Mouse (Mus musculus) lung, adult 2 months (tissue): ENCODE measurements around the gene Trim47. TPM values are rescaled to one million over a fixed set of nuclear protein-coding genes. Genes with fewer than 3 reads are reported as not detected.

Experiments
- DNase-seq: peaks from one replicate; pipeline ENCODE4 v3.0.0; 2022
- H3K4me1 ChIP-seq: fragments of 200-500 bp; 2 replicates; pipeline ENCODE4 v1.6.1; 2011; ENCODE audit warnings: low read length; ENCODE audit not compliant: control insufficient read depth, insufficient read depth
- H3K4me3 ChIP-seq: fragments of 200-500 bp; replicated peaks from 2 replicates; pipeline ENCODE3; 2011; ENCODE audit warnings: low read depth, mild to moderate bottlenecking, control low read depth, low read length; ENCODE audit errors: extremely low read depth
- CTCF ChIP-seq: fragments of 200-500 bp; IDR thresholded peaks from 2 replicates; pipeline ENCODE4 v1.5.1; 2011; ENCODE audit warnings: mild to moderate bottlenecking, low read length, control low read depth; ENCODE audit not compliant: insufficient read depth
- POLR2A ChIP-seq: fragments of 200-500 bp; IDR thresholded peaks from 2 replicates; pipeline ENCODE4 v1.6.1; 2011; ENCODE audit warnings: low read depth, mild to moderate bottlenecking, control low read depth, low read length, borderline replicate concordance; ENCODE audit errors: extremely low read depth
- WGBS: fragments of 180-500 bp; shearing (Covaris S2); methylation state at CpG from one replicate; pipeline ENCODE4 v1.1.7; 2018; 5-methylcytosine and 5-hydroxymethylcytosine counted together
- polyA plus RNA-seq: library from polyadenylated mRNA; depleted of rRNA; stranded (reverse); fragments of >200 nt; gene quantifications from 2 replicates; pipeline ENCODE4 v1.2.3, GENCODE M21; 2012

Gene Trim47
- polyA plus RNA-seq, 1 experiment: 44.6 TPM

DNA sequence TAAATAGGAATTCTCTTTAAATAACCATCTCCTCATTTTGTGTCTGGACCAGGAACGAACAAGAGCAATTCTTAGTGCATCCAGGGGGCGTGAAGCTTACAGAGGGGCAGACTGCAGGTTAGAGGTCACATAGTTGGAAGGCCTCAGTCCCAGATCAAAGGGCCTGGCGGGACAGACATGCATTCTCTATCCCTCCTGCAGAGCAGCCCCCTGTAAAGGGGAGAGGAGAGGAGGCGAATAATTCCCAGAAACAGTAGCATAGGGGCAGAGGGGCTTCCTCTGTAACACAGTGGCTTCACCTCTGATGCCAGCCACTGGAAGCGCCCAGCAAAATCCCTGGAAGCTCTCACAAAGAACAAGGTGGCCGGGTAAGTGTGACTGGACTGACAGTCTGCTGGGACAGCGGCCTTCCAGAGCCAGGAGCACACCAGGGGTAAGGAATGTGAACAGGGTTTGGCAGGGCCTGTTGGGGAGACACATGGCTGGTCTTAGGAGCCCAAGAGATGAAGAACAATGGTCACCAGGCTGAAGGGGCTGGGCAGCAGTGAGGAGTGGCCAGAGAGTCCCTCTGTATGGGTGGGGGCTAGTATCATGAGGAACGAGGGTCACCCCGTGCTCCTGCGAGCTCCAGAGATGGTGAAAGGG is 48.2 kb downstream of the Trim47 start:
- 62% methylated on average over 10 of the region's 10 CpGs for WGBS
- Histone ChIP-seq H3K4me1 (peaks cover 3% of the 10 kb centered on the region; the same call in 1 of the 2 replicates), H3K4me3 (no peak overlapping the region)
- no peak for DNase-seq
- TF ChIP-seq CTCF (no peak), POLR2A (no peak)

GRCm38 (mm10) chr11:116078221-116078620 is 48.8 kb downstream of the Trim47 start:
- DNase-seq: peak; percentile 61
- 13% methylated on average over 16 of the region's 16 CpGs for WGBS
- peak; percentile 20; the same call in 1 of the 2 replicates for TF ChIP-seq POLR2A
- no peak for TF ChIP-seq CTCF
- Histone ChIP-seq H3K4me3 (peak overlapping the region; percentile 49), H3K4me1 (peaks cover 3% of the 10 kb centered on the region; the same call in 1 of the 2 replicates)

DNA sequence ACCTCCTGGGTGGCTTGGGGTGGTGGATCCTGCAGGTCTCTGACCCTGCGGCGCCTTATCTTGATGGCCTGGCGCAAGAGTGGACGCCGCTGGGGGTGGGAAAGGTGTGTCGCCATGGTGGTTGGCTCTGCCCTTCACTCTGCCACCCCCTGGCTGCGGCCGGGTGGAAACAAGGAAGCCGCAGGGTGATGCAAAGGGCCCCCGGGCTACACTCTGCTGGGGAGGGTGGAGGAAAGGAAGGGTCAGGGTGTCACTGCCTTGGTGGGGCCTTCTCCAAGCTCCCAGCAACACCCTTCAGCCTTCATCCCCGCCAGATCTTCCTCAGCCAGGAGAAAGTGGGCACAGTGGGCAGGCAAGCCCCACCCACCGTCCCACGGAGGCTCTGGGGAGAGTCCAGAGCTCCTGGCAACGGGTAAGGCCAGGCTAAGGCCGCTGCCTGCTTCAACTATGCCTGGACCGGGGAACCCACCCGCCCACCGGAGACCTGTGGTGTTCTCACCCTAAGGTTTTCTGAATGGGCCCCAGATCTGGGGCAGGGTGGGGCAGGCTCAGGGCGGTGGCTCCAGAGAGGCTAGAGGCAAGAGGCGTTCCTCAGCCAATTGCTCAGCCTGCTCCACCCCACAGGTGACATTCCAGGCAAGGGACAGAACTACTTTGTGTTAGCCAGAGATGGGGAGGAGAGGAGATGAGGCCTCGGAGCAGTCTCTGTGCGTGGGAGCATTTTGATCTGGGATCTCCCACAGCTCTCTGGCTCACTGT is 49.4 kb downstream of the Trim47 start, which contains the start of gene Unc13d:
Gene Unc13d, minus strand, starts transcription at position 516 of the 759 bp plus-strand sequence.
- DNase-seq: peak; percentile 73
- TF ChIP-seq CTCF (no peak), POLR2A (peak; percentile 32; the same call in 1 of the 2 replicates)

GRCm38 (mm10) chr11:116076836-116077235 is 50.2 kb downstream of the Trim47 start:
- peak overlapping the region; percentile 49 for H3K4me3 ChIP-seq
- WGBS: 57% methylated on average over 7 of the region's 7 CpGs

More for the DNA sequence above, 49.4 kb downstream of the Trim47 start, which contains the start of gene Unc13d:
- Histone ChIP-seq H3K4me3 (peak within 1 kb of the TSS; percentile 49), H3K4me1 (peaks cover 3% of the 10 kb centered on the region; the same call in 1 of the 2 replicates)
- 44% methylated on average over 22 of the region's 22 CpGs for WGBS

DNA sequence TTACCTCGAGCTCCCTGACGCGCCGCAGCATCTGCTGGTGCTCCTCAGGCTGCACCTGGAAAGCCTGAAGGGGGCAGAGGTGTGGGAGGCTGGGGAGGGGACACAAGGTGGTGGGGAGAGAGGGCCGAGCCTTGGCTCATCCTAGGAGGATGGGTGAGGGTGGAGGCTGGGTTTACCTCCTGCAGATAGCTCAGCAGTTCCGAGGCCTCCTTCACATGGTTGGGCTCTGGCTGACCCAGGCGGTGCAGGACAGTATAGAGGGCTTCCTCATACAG is 50.8 kb downstream of the Trim47 start:
- TF ChIP-seq CTCF: no peak
- Histone ChIP-seq H3K4me3 (no peak overlapping the region), H3K4me1 (peaks cover 3% of the 10 kb centered on the region; the same call in 1 of the 2 replicates)
- WGBS: 75% methylated on average over 7 of the region's 7 CpGs
- no peak for DNase-seq

More at GRCm38 (mm10) chr11:116076836-116077235, 50.2 kb downstream of the Trim47 start:
- H3K4me1 ChIP-seq: peaks cover 3% of the 10 kb centered on the region; the same call in 1 of the 2 replicates
- no peak for TF ChIP-seq POLR2A
- no peak for DNase-seq

GRCm38 (mm10) chr11:116075539-116076265 is 51.3 kb downstream of the Trim47 start:
- H3K4me3 ChIP-seq: no peak overlapping the region
- peaks cover 3% of the 10 kb centered on the region; the same call in 1 of the 2 replicates for H3K4me1 ChIP-seq
- no peak for DNase-seq
- no peak for TF ChIP-seq CTCF
- TF ChIP-seq POLR2A: no peak
- WGBS: 58% methylated on average over 20 of the region's 20 CpGs

DNA sequence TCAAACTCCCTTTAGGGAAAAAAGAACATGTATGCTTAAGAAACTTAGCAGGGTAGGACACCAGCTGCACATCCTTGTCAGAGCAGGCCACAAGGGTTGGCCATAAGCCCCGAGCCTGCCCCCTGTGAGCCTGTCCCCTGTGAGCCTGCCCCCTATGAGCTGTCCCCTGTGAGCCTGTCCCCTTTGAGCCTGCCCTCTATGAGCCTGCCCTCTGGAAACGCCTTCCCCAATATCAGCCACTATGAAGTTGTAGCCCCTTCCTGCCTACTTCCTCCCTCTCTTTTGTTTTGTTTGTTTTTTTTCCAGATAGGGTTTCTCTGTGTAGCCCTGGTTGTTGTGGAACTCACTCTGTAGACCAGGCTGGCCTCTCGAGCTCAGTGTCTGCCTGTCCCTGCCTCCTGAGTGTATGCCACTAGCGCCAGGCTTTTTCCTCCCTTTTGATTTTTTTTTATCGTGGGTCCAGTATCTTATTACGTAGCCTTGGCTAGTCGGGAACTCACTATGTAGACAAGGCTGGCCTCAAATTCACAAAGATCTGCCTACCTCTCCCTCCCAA is 52.5 kb downstream of the Trim47 start:
- WGBS: 50% methylated on average over 7 of the region's 7 CpGs
- no peak overlapping the region for H3K4me3 ChIP-seq
- no peak for DNase-seq
- peaks cover 3% of the 10 kb centered on the region; the same call in 1 of the 2 replicates for H3K4me1 ChIP-seq
- TF ChIP-seq POLR2A (no peak), CTCF (no peak)

- Histone ChIP-seq H3K4me1 (no peaks in the 10 kb centered on the region), H3K4me3 (no peak overlapping the region)
- TF ChIP-seq POLR2A: no peak
- TF ChIP-seq CTCF: no peak
- WGBS: 61% methylated on average over 3 of the region's 3 CpGs
- peak; percentile 65 for DNase-seq
Observed at GRCm38 (mm10) chr11:116072608-116073007, 54.4 kb downstream of the Trim47 start.

- H3K4me1 ChIP-seq: no peaks in the 10 kb centered on the region
- whole genome bisulfite sequencing: 43% methylated on average over 5 of the region's 5 CpGs
- TF ChIP-seq CTCF: peak; percentile 45
- TF ChIP-seq POLR2A: no peak
- DNase-seq: no peak
- no peak overlapping the region for H3K4me3 ChIP-seq
Observed at GRCm38 (mm10) chr11:116071510-116071909, 55.5 kb downstream of the Trim47 start.
